Mouse (Mus musculus) Patski (cell line): Measurements from ENCODE around the gene Sertad1. TPM values are rescaled to one million over a fixed set of nuclear protein-coding genes. Genes with fewer than 3 reads are reported as not detected.
A peak's percentile ranks its signal among the peaks of the same experiment; 100 is the strongest.

Experiments
- ATAC-seq: fragments of 100-300 bp; one replicate; pipeline ENCODE4 v1.8.0; 2021
- CTCF ChIA-PET: fragments of 350-600 bp; sonication (Branson Sonifier 250); formaldehyde crosslinking; loops from one replicate; lab custom pipeline; 2022; ENCODE audit warnings: inconsistent platforms; lab: Charles Lee
- POLR2A ChIA-PET: fragments of 350-600 bp; sonication (Branson Sonifier 250); formaldehyde crosslinking; loops from one replicate; lab custom pipeline; 2022; ENCODE audit warnings: antibody characterized with exemption, inconsistent platforms; lab: Charles Lee
- DNase-seq: peaks from one replicate; pipeline ENCODE4 v3.0.0-alpha.2; 2011; ENCODE audit warnings: low read depth, low spot score
- H3K27me3 ChIP-seq: fragments of 371-371 bp; one replicate; pipeline ENCODE4 v1.5.1; 2021
- CTCF ChIP-seq: fragments of 100-300 bp; IDR thresholded peaks from one replicate; pipeline ENCODE4 v1.5.1; 2021
- in situ Hi-C: fragments of 300-500 bp; cut with MboI; formaldehyde crosslinking; loops from 3 replicates; pipeline ENCODE4 v1.11.1; 2018; ENCODE audit warnings: low pct_unique_long_range_greater_than_20kb, mixed read lengths
- polyA plus RNA-seq: library from polyadenylated mRNA; unstranded; gene quantifications from one replicate; pipeline ENCODE4 v1.2.3, GENCODE M21; 2021

Sertad1 gene
- polyA plus RNA-seq, 1 experiment from 2014 or later, result 27.6 TPM

DNA sequence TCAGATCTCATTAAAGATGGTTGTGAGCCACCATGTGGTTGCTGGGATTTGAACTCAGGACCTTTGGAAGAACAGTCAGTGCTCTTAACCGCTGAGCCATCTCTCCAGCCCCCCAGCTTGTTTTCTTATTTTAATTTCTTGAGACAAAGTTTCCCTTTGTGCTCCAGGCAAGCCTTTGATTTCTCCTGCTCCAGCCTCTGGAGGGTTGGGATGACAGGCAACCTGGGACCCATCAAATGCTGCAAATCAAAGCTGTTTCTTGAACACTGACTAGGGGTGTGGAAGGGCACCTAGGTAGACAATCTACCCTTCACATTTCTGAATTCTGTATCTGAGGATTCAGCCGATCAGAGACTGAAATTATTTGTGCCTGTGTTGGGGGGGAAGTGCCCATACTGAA lies 24.1 kb downstream of the Sertad1 start:
- in situ Hi-C loops, result no loop called here
- ATAC-seq (no peak), DNase-seq (no peak)
- POLR2A ChIA-PET, result interaction anchor here (0.7 kb wide), 1 partner anchor 108 kb away, joined by 3 read pairs; no protein-coding TSS in a partner anchor
- H3K27me3 ChIP-seq, result no peaks in the 10 kb centered on the region
- no peak for TF ChIP-seq CTCF
- CTCF ChIA-PET, result interaction anchor here (1.3 kb wide), 1 partner anchor 10 kb away, joined by 3 read pairs; no protein-coding TSS in a partner anchor

- TF ChIP-seq CTCF, result no peak
- in situ Hi-C loops, result no loop called here
- no peak for ATAC-seq
- H3K27me3 ChIP-seq, result no peaks in the 10 kb centered on the region
- POLR2A ChIA-PET, result no interaction called here
- CTCF ChIA-PET, result interaction anchor here (3.7 kb wide), 1 partner anchor 12 kb away, joined by 17 read pairs; no protein-coding TSS in a partner anchor
- DNase-seq, result no peak
Measured at GRCm38 (mm10) chr7:27514961-27515360, 28.3 kb downstream of the Sertad1 start.

DNA sequence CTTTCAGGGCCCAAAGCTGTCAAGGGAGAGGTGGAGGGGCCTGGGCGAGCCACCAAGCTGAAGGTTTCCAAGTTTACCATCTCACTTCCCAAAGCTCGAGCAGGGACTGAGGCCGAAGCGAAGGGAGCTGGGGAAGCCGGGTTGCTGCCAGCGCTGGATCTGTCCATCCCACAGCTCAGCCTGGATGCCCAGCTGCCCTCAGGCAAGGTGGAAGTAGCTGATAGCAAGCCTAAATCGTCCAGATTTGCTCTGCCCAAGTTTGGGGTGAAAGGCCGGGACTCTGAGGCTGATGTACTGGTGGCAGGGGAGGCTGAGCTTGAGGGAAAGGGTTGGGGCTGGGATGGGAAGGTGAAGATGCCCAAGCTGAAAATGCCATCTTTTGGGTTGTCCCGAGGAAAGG lies 31.6 kb downstream of the Sertad1 start:
- no peak for TF ChIP-seq CTCF
- no peak for ATAC-seq
- in situ Hi-C loops, result no loop called here
- ChIA-PET CTCF (interaction anchor here (1.8 to 4.2 kb wide), 3 partner anchors 8 to 81 kb away, joined by 7 to 14 read pairs (median 11); no protein-coding TSS in a partner anchor), POLR2A (interaction anchor here (1.1 to 1.6 kb wide), 2 partner anchors 8 to 9 kb away, joined by 3 to 5 read pairs; no protein-coding TSS in a partner anchor)
- no peaks in the 10 kb centered on the region for H3K27me3 ChIP-seq
- no peak for DNase-seq

DNA sequence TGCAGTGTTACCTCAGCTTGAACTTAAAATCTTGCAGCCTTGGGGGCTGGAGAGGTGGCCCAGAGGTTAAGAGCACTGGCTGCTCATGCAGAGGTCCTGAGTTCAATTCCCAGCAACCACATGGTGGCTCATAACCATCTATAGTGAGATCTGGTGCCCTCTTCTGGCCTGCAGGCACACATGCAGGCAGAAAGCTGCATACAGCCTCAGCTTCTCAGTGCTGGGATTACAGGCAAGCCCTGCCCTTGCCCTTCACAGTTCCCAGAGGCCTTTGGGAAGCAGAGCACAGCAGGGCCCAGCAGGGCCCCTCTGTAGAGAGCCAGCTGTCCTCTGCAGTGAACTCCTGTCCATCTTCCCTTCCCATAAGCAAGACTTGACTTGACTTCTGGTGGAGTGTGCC lies 33.4 kb downstream of the Sertad1 start:
- DNase-seq (no peak), ATAC-seq (no peak)
- TF ChIP-seq CTCF, result no peak
- in situ Hi-C loops, result no loop called here
- CTCF ChIA-PET, result interaction anchor here (0.8 to 4.2 kb wide), 2 partner anchors 10 to 12 kb away, joined by 3 to 14 read pairs; no protein-coding TSS in a partner anchor
- H3K27me3 ChIP-seq, result no peaks in the 10 kb centered on the region
- POLR2A ChIA-PET, result no interaction called here

GRCm38 (mm10) chr7:27520599-27520998 lies 33.9 kb downstream of the Sertad1 start:
- POLR2A ChIA-PET, result no interaction called here
- in situ Hi-C loops, result no loop called here
- no peak for DNase-seq
- no peak for TF ChIP-seq CTCF
- ATAC-seq, result no peak
- H3K27me3 ChIP-seq, result no peaks in the 10 kb centered on the region
- CTCF ChIA-PET, result interaction anchor here (0.8 to 4.2 kb wide), 2 partner anchors 10 to 12 kb away, joined by 3 to 14 read pairs; no protein-coding TSS in a partner anchor

- TF ChIP-seq CTCF, result no peak
- ATAC-seq, result no peak
Measured at GRCm38 (mm10) chr7:27522967-27523366, 36.3 kb downstream of the Sertad1 start, which contains the start of gene Hipk4. TSS of gene Hipk4 (plus strand) at chr7:27523267.

DNA sequence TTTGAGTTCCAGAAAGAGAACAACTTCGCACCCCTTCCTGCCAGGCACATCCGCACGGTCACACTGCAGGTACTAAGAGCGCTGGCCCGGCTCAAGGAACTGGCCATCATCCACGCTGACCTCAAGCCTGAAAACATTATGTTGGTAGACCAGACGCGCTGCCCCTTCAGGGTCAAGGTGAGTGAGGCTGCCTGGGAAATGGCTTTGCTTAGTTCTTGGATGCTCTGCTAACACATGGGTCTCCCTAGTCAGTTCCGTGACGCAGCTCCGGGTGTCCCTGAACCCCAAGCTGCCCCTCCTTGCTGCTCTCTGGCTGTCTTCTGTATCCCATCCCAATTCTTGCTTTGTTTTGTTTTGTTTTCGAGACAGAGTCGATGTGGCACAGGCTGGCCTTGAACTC lies 37.1 kb downstream of the Sertad1 start:
- in situ Hi-C loops, result no loop called here
- ATAC-seq (no peak), DNase-seq (no peak)
- POLR2A ChIA-PET, result no interaction called here
- H3K27me3 ChIP-seq, result no peaks in the 10 kb centered on the region
- CTCF ChIA-PET, result no interaction called here
- no peak for TF ChIP-seq CTCF

More at GRCm38 (mm10) chr7:27522967-27523366, 36.3 kb downstream of the Sertad1 start, which contains the start of gene Hipk4:
- in situ Hi-C loops, result no loop called here
- ChIA-PET POLR2A (no interaction called here), CTCF (no interaction called here)
- H3K27me3 ChIP-seq, result no peaks in the 10 kb centered on the region
- DNase-seq, result no peak

GRCm38 (mm10) chr7:27526039-27526827 lies 39.5 kb downstream of the Sertad1 start:
- no peaks in the 10 kb centered on the region for H3K27me3 ChIP-seq
- ATAC-seq, result peak; percentile 54
- CTCF ChIA-PET, result interaction anchor here (0.6 to 3.7 kb wide), 14 partner anchors 9 to 193 kb away, joined by 3 to 24 read pairs (median 4); no protein-coding TSS in a partner anchor
- in situ Hi-C loops, result loop anchor here (5.0 kb wide), 1 partner anchor 89 kb away; no protein-coding TSS in a partner anchor
- TF ChIP-seq CTCF, result no peak
- POLR2A ChIA-PET, result interaction anchor here (0.7 to 1.6 kb wide), 5 partner anchors 8 to 34 kb away, joined by 3 to 5 read pairs (median 4); no protein-coding TSS in a partner anchor
- DNase-seq, result no peak

DNA sequence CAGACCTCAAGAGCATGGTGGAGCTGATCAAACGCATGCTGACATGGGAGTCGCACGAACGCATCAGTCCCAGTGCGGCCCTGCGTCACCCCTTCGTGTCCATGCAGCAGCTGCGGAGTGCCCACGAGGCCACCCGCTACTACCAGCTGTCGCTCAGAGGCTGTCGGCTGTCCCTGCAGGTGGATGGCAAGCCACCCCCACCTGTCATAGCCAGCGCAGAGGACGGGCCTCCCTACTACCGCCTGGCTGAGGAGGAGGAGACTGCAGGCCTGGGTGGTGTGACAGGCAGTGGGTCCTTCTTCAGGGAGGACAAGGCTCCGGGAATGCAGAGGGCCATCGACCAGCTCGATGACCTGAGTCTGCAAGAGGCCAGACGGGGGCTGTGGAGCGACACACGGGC lies 42.4 kb downstream of the Sertad1 start:
- H3K27me3 ChIP-seq, result no peaks in the 10 kb centered on the region
- no peak for TF ChIP-seq CTCF
- DNase-seq (no peak), ATAC-seq (no peak)
- in situ Hi-C loops, result loop anchor here (5.0 kb wide), 1 partner anchor 92 kb away; no protein-coding TSS in a partner anchor
- ChIA-PET POLR2A (no interaction called here), CTCF (interaction anchor here (2.3 kb wide), 1 partner anchor 91 kb away, joined by 5 read pairs; no protein-coding TSS in a partner anchor)

GRCm38 (mm10) chr7:27530937-27531336 lies 44.2 kb downstream of the Sertad1 start:
- ChIA-PET CTCF (interaction anchor here (2.3 kb wide), 1 partner anchor 93 kb away, joined by 5 read pairs; no protein-coding TSS in a partner anchor), POLR2A (no interaction called here)
- DNase-seq, result no peak
- in situ Hi-C loops, result no loop called here
- no peaks in the 10 kb centered on the region for H3K27me3 ChIP-seq
- TF ChIP-seq CTCF, result no peak
- ATAC-seq, result no peak
